Mouse (Mus musculus): ENCODE measurements around the gene Pde2a.
A peak's percentile ranks its signal among the peaks of the same experiment; 100 is the strongest.

The Pde2a gene

GRCm38 (mm10) chr7:101472598-101473558, 51.4 kb downstream of the Pde2a start:
- DNase-seq (ENCODE audit: low spot score in 2 of 2) = no peak

GRCm38 (mm10) chr7:101474399-101474811, 52.9 kb downstream of the Pde2a start:
- DNase-seq (ENCODE audit: low spot score in 2 of 2) = no peak

GRCm38 (mm10) chr7:101476028-101476427, 54.5 kb downstream of the Pde2a start:
- peak in 1 of 2 experiments; percentile 76 for DNase-seq (ENCODE audit: low spot score in 2 of 2)

GRCm38 (mm10) chr7:101476493-101476892, 55.0 kb downstream of the Pde2a start:
- no peak for DNase-seq (ENCODE audit: low spot score in 2 of 2)

- DNase-seq (ENCODE audit: low spot score in 2 of 2) = no peak
Measured at GRCm38 (mm10) chr7:101477200-101477599, 55.7 kb downstream of the Pde2a start.

GRCm38 (mm10) chr7:101478099-101478498, 56.6 kb downstream of the Pde2a start:
- DNase-seq (ENCODE audit: low spot score in 2 of 2) = no peak

- DNase-seq (ENCODE audit: low spot score in 2 of 2) = no peak
Measured at GRCm38 (mm10) chr7:101479841-101480240, 58.4 kb downstream of the Pde2a start.

- no peak for DNase-seq (ENCODE audit: low spot score in 2 of 2)
Measured at GRCm38 (mm10) chr7:101480671-101481070, 59.2 kb downstream of the Pde2a start.

GRCm38 (mm10) chr7:101481872-101482498, 60.5 kb downstream of the Pde2a start:
- no peak for DNase-seq (ENCODE audit: low spot score in 2 of 2)

GRCm38 (mm10) chr7:101482499-101483081, 61.1 kb downstream of the Pde2a start:
- peak in 1 of 2 experiments; percentile 76 for DNase-seq (ENCODE audit: low spot score in 2 of 2)

- no peak for DNase-seq (ENCODE audit: low spot score in 2 of 2)
Measured at GRCm38 (mm10) chr7:101483498-101484115, 62.1 kb downstream of the Pde2a start.

GRCm38 (mm10) chr7:101487102-101487501, 65.6 kb downstream of the Pde2a start:
- no peak for DNase-seq (ENCODE audit: low spot score in 2 of 2)

GRCm38 (mm10) chr7:101490952-101491351, 69.5 kb downstream of the Pde2a start:
- DNase-seq (ENCODE audit: low spot score in 2 of 2) = no peak

- no peak for DNase-seq (ENCODE audit: low spot score in 2 of 2)
Measured at GRCm38 (mm10) chr7:101498385-101498784, 76.9 kb downstream of the Pde2a start.

- no peak for DNase-seq (ENCODE audit: low spot score in 2 of 2)
Measured at GRCm38 (mm10) chr7:101499251-101499650, 77.8 kb downstream of the Pde2a start.

GRCm38 (mm10) chr7:101499701-101500100, 78.2 kb downstream of the Pde2a start:
- no peak for DNase-seq (ENCODE audit: low spot score in 2 of 2)

- DNase-seq (ENCODE audit: low spot score in 2 of 2) = no peak
Measured at GRCm38 (mm10) chr7:101501236-101501635, 79.7 kb downstream of the Pde2a start.

- DNase-seq (ENCODE audit: low spot score in 2 of 2) = no peak
Measured at GRCm38 (mm10) chr7:101501675-101502074, 80.2 kb downstream of the Pde2a start.

- DNase-seq (ENCODE audit: low spot score in 2 of 2) = peak in 1 of 2 experiments; percentile 70
Measured at GRCm38 (mm10) chr7:101503351-101503750, 81.9 kb downstream of the Pde2a start.

- no peak for DNase-seq (ENCODE audit: low spot score in 2 of 2)
Measured at GRCm38 (mm10) chr7:101503803-101504202, 82.3 kb downstream of the Pde2a start.

GRCm38 (mm10) chr7:101504507-101504906, 83.0 kb downstream of the Pde2a start:
- DNase-seq (ENCODE audit: low spot score in 2 of 2) = no peak

- no peak for DNase-seq (ENCODE audit: low spot score in 2 of 2)
Measured at GRCm38 (mm10) chr7:101509212-101509611, 87.7 kb downstream of the Pde2a start.

Measured in left cerebral cortex, adult 9 months (tissue).